Mouse (Mus musculus) spleen, postnatal 0 days (tissue): ENCODE measurements around the gene Olfr898. TPM values are rescaled to one million over a fixed set of nuclear protein-coding genes. Genes with fewer than 3 reads are reported as not detected.

ENCODE experiments used
- polyA plus RNA-seq: library from polyadenylated mRNA; unstranded; fragments of >200 nt; fragmentation: Nextera tagmentation; extraction: Ambion mirVana; gene quantifications from 2 replicates; pipeline ENCODE4 v1.2.1, GENCODE M21; 2015

Gene Olfr898
- not detected in 2 replicates for polyA plus RNA-seq

GRCm38 (mm10) chr9:38348111-38348510 is at the start of gene Olfr898:
Gene Olfr898 (plus strand): TSS chr9:38348411.

GRCm38 (mm10) chr9:38328760-38329159 is 19.5 kb upstream of the Olfr898 start, which contains the start of gene Olfr25:
Gene Olfr25 (plus strand): TSS chr9:38329060.

GRCm38 (mm10) chr9:38366596-38366995 is 18.4 kb downstream of the Olfr898 start, which contains the start of gene Olfr250:
Gene Olfr250 (plus strand): TSS chr9:38366896.

GRCm38 (mm10) chr9:38376786-38377185 is 28.6 kb downstream of the Olfr898 start, which contains the start of gene Olfr251:
Gene Olfr251 (plus strand): TSS chr9:38377086.

GRCm38 (mm10) chr9:38401398-38401797 is 53.2 kb downstream of the Olfr898 start, which contains the start of gene Olfr147:
Gene Olfr147 (plus strand): TSS chr9:38401698.

Other genes with a start within 250 kb of the Olfr898 start
- not detected in 2 replicates for gene Olfr888, start 240.3 kb upstream of the Olfr898 start, polyA plus RNA-seq
- gene Olfr889, start 233.2 kb upstream of the Olfr898 start, polyA plus RNA-seq: 0.13 and 0.18 TPM in 2 replicates
- gene Olfr890, start 205.9 kb upstream of the Olfr898 start, polyA plus RNA-seq: not detected in 2 replicates
- gene Olfr891, start 167.6 kb upstream of the Olfr898 start, polyA plus RNA-seq: not detected in 2 replicates
- not detected in 2 replicates for gene Olfr893, start 140.0 kb upstream of the Olfr898 start, polyA plus RNA-seq
- gene Olfr894, start 130.4 kb upstream of the Olfr898 start, polyA plus RNA-seq: not detected in 2 replicates
- not detected in 2 replicates for gene Olfr143, start 95.6 kb upstream of the Olfr898 start, polyA plus RNA-seq
- gene Olfr895, start 80.6 kb upstream of the Olfr898 start, polyA plus RNA-seq: not detected in 2 replicates
- gene Olfr896-ps1, start 57.3 kb upstream of the Olfr898 start, polyA plus RNA-seq: not detected in 2 replicates
- not detected in 2 replicates for gene Olfr25, start 19.4 kb upstream of the Olfr898 start, polyA plus RNA-seq
- not detected in 2 replicates for gene Olfr250, start 18.5 kb downstream of the Olfr898 start, polyA plus RNA-seq
- not detected in 2 replicates for gene Olfr251, start 28.7 kb downstream of the Olfr898 start, polyA plus RNA-seq
- gene Olfr147, start 53.3 kb downstream of the Olfr898 start, polyA plus RNA-seq: not detected in 2 replicates
- gene Olfr901, start 81.0 kb downstream of the Olfr898 start, polyA plus RNA-seq: not detected in 2 replicates
- gene Olfr902, start 99.2 kb downstream of the Olfr898 start, polyA plus RNA-seq: not detected in 2 replicates
- not detected in 2 replicates for gene Olfr904, start 114.7 kb downstream of the Olfr898 start, polyA plus RNA-seq
- gene Olfr905, start 122.7 kb downstream of the Olfr898 start, polyA plus RNA-seq: not detected in 2 replicates
- gene Olfr906, start 138.7 kb downstream of the Olfr898 start, polyA plus RNA-seq: not detected in 2 replicates
- gene Olfr907, start 147.4 kb downstream of the Olfr898 start, polyA plus RNA-seq: not detected in 2 replicates
- gene Olfr911-ps1, start 173.2 kb downstream of the Olfr898 start, polyA plus RNA-seq: not detected in 2 replicates
- gene Olfr910, start 189.4 kb downstream of the Olfr898 start, polyA plus RNA-seq: not detected in 2 replicates
- gene Olfr912, start 231.8 kb downstream of the Olfr898 start, polyA plus RNA-seq: not detected in 2 replicates
- gene Olfr913, start 244.3 kb downstream of the Olfr898 start, polyA plus RNA-seq: not detected in 2 replicates